Mouse (Mus musculus) heart, adult 2 months (tissue): ENCODE measurements around the gene Slc32a1.

Experiments used
- CTCF ChIP-seq: fragments of 200-600 bp; IDR thresholded peaks from 2 replicates; pipeline ENCODE4 v1.8.1; 2022; ENCODE audit warnings: antibody characterized with exemption, mild to moderate bottlenecking, moderate library complexity
- EP300 ChIP-seq: fragments of 200-500 bp; IDR thresholded peaks from 2 replicates; pipeline ENCODE4 v1.6.1; 2011; ENCODE audit warnings: low read depth, low read length, control low read depth; ENCODE audit not compliant: insufficient read depth
- POLR2A ChIP-seq: fragments of 200-500 bp; IDR thresholded peaks from 2 replicates; pipeline ENCODE4 v1.6.1; 2011; ENCODE audit warnings: mild to moderate bottlenecking, low read depth, low read length, control low read depth; ENCODE audit not compliant: insufficient read depth

DNA sequence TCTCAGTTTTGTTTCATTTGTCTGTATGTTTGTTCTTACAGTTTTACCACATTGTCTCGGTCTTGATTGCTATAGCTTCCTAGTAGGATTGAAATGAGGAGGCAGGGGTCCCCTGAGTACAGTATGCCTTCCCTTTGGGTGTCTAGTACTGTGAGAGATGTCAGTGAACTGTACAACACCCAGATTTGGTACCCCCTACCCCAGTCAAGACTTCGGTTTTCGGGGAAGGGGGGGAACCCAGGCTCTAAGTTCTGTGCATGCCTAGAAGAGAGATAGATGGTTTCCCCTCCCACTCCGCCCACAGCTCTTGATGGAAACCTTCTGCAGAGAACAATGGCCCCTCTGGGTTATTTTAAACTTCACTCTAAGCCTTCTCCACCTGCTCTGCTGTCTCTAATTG is 54.5 kb downstream of the Slc32a1 start, which contains the start of gene Ppp1r16b:
- TF ChIP-seq POLR2A = no peak
- TF ChIP-seq CTCF = no peak
- no peak for TF ChIP-seq EP300
